Mouse (Mus musculus): ENCODE data around the gene Mpp4.

DNA sequence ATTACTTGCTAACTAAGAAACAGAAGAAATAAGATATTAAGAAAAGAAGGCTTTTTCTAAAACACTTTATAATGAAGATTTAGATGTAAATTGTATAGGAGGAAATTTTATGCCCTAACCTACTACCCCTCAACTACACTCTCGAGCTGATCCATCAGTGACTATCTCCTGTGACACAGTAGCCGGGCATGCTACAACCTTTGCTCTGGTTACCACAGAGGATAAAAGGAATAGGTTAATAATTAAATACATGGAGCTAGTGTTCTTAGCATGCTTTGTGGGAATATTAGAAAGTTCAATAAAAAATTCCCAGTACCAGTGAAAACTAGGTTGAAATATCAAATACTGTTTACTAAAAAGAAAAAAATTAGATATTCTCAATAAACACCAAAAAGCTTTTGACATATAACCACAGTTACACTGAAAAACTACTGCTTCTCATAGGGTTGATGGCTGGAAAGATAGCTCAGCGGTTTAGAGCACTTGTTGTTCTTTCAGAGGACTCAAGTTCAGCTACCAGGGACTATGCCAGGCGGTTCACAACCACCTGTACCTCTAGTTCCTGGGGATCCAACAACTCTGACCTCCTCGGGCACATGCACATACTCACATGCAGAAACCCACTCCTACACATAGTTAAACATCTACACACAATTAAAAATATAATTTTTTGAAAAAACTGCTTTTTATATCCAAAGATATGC, 49.0 kb upstream of the Mpp4 start:
- TF ChIP-seq POLR2A (IDR thresholded peaks at IDR 0.05; ENCODE audit: borderline replicate concordance, low read depth, low read length) (no peak), CTCF (IDR thresholded peaks at IDR 0.05; ENCODE audit: low read depth, low read length) (no peak)

Measured in bone marrow macrophage, adult 2 months (primary cell).